Mouse (Mus musculus): ENCODE measurements around the gene Gabre.

Gabre gene

DNA sequence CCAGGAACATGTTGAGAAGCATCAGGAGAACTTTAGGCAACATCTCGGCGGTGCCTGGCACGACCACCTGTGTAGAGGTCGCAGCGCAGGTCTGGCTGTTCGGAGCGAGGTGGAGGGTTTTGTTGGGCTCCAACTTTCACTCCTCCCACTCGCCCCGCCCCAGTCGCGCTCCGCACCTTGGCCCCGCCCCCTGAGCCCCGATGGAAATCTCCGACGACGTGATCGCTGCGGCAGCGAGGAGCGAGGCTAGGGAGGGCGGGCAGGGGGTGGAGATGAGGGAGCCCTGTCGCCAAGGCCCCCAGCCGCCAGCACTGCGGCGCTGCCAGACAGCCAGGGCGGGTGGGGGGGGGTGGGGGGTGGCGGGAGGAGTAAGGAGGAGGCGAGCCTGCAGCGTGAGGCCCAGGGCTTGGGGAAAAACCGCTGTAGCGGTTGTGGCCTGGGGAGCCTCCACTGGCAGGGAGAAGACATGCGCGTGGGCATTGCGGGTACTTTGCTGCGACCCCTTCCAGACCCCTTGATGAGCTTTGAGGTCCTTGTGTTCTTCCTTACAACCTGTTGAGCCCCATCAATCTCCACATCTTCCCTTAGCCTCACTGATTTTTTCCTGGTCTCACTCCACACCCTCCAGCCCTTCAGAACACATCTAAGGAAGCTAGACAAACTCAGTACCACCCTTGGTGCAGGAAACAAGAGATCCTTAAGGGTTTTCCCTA, at the start of gene Gabre:
Gabre (minus strand) TSS at position 145 of the 713 bp plus-strand sequence.
- DNase-seq: peak; percentile 7 to 20

DNA sequence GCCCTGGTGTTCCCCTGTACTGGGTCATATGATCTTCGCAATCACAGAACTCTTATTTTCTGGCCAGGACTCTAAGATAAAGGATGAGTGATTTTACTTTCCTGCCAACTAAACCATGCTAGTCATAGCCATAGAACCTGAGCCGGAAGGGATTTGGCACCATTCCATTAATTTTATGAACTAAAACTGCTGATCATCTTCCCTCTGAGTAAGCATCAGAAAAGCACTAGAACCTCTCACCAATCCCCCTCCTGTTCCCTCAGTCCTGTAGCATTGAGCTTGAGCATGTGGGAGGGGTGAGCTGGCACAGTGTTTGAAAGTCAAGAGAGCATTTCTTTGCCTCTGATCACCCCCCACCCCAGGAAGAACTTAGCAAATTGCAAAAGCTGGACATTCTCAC, 23.2 kb upstream of the Gabre start:
- DNase-seq: no peak

DNA sequence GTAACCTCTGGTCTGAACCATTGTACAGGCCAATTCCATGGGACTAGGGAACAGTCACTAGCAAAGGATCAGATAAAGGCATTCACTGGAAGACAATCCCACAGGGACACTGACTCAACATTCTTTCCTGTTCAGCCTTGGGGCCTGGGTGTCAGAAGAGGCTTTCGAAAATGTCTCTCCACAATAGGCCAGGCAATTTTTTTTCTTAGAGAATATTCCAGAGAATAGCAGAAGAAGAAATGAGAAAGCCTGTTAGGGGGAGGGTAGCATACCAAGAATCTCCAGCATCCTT, 715 bp upstream of the Gabre start:
- no peak for DNase-seq

DNA sequence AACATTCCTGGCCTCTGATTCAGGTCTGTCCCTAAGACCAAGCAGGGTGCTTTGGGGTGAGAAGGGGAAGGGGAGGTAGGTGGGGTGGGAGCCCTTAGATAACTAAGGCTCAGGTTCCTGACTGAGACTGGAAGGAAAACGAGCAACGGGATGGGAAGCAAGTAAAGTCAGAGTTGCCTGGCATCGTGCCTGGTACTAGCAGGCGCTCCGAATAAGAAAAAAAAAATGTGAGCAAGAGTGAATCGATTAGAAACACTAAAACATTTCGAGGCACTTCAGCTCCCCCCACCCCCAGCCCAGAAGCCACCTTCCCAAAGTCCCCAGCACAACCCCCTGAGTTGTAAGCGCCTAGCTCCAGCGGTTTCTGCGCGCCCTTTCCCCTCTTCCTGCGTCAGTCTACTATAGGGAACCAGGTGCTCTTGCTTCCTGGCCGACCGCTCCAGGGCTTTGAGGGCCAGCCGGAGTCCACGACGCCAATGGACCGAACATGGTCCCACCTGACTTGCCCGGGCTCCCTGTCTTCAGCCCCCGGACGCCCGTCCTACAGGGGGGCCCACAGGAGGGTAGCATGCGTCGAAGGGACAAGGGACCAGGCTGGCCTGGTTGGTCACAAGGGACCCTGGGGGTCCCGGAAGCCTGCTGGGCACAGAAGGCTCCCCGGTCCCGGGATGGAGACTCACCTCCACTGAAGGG, 491 bp downstream of the Gabre start:
- peak; percentile 0 to 3 for DNase-seq

DNA sequence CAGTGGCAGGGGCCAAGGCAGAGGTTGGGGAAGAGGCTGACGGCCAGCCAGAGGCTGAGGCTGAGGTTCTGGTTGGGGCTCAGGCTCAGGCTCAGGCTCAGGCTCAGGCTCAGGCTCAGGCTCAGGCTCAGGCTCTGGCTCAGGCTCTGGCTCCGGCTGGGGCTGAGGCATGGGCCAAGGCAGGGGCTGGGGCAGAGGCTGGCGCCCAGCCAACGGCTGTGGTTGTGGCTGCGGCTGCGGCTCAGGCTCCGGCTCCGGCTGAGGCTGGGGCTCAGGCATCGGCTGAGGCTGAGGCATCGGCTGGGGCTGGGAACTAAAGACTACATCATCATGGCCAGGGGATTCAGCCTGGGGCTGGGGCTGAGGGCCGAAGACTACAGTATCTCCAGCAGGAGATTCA, 4.0 kb downstream of the Gabre start:
- DNase-seq: no peak

DNA sequence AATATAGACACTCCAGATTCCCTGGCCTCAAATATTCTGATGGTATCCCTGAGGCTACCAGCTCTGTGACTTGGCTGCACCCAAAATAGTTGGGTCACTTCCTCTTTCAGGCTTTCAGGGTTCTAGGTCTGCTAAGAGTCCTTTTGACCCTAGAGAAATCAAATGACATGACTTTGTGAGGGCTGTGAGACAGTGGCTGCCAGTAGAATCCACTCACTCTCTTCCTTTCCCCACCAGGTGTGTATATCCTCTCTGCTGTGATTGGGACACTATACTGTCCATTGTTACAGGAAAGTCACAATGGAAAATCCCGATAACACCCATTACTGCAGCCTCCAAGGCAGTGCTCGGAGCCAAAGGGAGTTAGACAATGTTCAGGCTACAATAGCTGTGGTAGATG, 52.9 kb downstream of the Gabre start, which contains the start of gene Magea4:
Magea4 (plus strand) TSS at position 301 of the 400 bp plus-strand sequence.
- DNase-seq: no peak
